Mouse (Mus musculus) heart, adult 2 months (tissue): ENCODE data around the gene Mfsd9. TPM values are rescaled to one million over a fixed set of nuclear protein-coding genes. Genes with fewer than 3 reads are reported as not detected.

ENCODE experiments used
- DNase-seq, 2 experiments: peaks; one replicate each; pipeline ENCODE4 v3.0.0; 2021
- H3K27ac ChIP-seq: fragments of 200-600 bp; 2 replicates; pipeline ENCODE4 v1.8.1; 2022
- H3K27me3 ChIP-seq: fragments of 200-500 bp; 2 replicates; pipeline ENCODE4 v1.6.1; 2012; ENCODE audit warnings: mild to moderate bottlenecking, low read length, inconsistent platforms, mixed read lengths; ENCODE audit not compliant: control insufficient read depth, insufficient read depth
- H3K36me3 ChIP-seq: fragments of 200-500 bp; 2 replicates; pipeline ENCODE4 v1.6.1; 2012; ENCODE audit warnings: low read length, inconsistent platforms; ENCODE audit not compliant: control insufficient read depth, insufficient read depth
- H3K4me1 ChIP-seq: fragments of 200-500 bp; 2 replicates; pipeline ENCODE4 v1.6.1; 2011; ENCODE audit warnings: low read length; ENCODE audit not compliant: control insufficient read depth, insufficient read depth
- H3K4me3 ChIP-seq: fragments of 200-600 bp; 2 replicates; pipeline ENCODE4 v1.8.1; 2022
- H3K79me2 ChIP-seq: fragments of 200-500 bp; replicated peaks from 2 replicates; pipeline ENCODE4 v1.6.1; 2012; ENCODE audit warnings: mild to moderate bottlenecking, inconsistent platforms, low read length, moderate library complexity, mixed read lengths; ENCODE audit not compliant: control insufficient read depth, insufficient read depth
- H3K9ac ChIP-seq: fragments of 200-500 bp; 2 replicates; pipeline ENCODE4 v1.6.1; 2012; ENCODE audit warnings: low read depth, mild to moderate bottlenecking, control low read depth, inconsistent platforms, low read length, mixed read lengths
- CTCF ChIP-seq: fragments of 200-600 bp; IDR thresholded peaks from 2 replicates; pipeline ENCODE4 v1.8.1; 2022; ENCODE audit warnings: antibody characterized with exemption, mild to moderate bottlenecking, moderate library complexity
- EP300 ChIP-seq: fragments of 200-500 bp; IDR thresholded peaks from 2 replicates; pipeline ENCODE4 v1.6.1; 2011; ENCODE audit warnings: low read depth, low read length, control low read depth; ENCODE audit not compliant: insufficient read depth
- POLR2A ChIP-seq: fragments of 200-500 bp; IDR thresholded peaks from 2 replicates; pipeline ENCODE4 v1.6.1; 2011; ENCODE audit warnings: mild to moderate bottlenecking, low read depth, low read length, control low read depth; ENCODE audit not compliant: insufficient read depth
- WGBS: fragments of 180-500 bp; shearing (Covaris S2); methylation state at CpG from one replicate; pipeline ENCODE4 v1.1.7; 2018; 5-methylcytosine and 5-hydroxymethylcytosine counted together
- intact Hi-C: fragments of 180-260 bp; cut with DNase I; formaldehyde crosslinking; loops from one replicate; pipeline ENCODE4 v1.15.1; 2025
- polyA plus RNA-seq: library from polyadenylated mRNA; depleted of rRNA; stranded (reverse); fragments of >200 nt; gene quantifications from 2 replicates; pipeline ENCODE4 v1.2.3, GENCODE M21; 2012
- total RNA-seq, 2 experiments: library from RNA; stranded (reverse); gene quantifications; 2 replicates each; pipeline ENCODE4 v1.2.3; 2021

Gene Mfsd9
- total and polyA plus RNA-seq, 3 experiments = 0.52 to 0.72 (median 0.57) TPM

DNA sequence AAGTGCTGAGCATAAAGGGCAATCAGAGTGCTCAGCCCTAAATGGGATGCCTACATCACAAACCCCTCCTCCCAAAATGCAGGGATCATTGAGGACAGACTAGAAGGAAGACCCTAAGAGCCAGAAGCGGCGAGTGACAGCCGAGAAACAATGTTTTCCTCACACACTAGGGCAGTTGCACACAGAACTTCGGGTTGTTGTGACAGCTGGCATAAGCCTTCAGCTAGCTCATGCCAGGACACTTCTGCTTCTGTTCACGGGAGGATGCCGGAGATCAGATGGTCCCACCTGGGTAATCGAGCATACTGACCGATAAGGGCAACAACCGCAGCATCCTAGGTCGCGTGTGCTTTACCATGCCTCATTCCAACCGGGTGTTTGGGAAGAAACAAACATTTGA lies 13.6 kb upstream of the Mfsd9 start:
- 74% methylated on average over 12 of the region's 12 CpGs for WGBS
- Histone ChIP-seq H3K36me3 (peaks cover 3% of the 10 kb centered on the region), H3K27me3 (no peaks in the 10 kb centered on the region), H3K4me3 (no peak overlapping the region), H3K27ac (no peak overlapping the region; the same call in 1 of the 2 replicates), H3K9ac (no peak overlapping the region), H3K79me2 (no peaks in the 10 kb centered on the region), H3K4me1 (peaks cover 1% of the 10 kb centered on the region; the same call in 1 of the 2 replicates)
- no peak for DNase-seq
- TF ChIP-seq EP300 (no peak), POLR2A (no peak), CTCF (no peak)
- intact Hi-C loops = no loop called here

DNA sequence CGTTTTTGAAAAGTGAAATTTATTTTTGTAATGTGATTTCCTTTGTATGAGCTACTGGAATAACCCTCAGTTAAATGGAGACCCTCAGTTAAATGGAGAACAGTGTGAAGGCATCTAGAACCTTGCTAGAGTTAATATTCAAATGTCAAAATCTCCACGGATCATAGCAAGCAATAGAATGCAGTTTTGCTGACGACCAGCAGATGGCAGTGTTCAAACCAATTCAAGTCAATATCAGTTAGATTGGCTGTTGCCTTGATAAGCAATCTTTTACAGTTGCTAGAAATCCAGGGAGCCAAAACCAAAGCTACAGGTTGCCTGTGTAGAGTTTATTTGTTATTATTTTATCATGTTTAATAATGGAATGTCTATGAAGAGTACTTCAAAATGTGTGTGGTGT lies 12.3 kb upstream of the Mfsd9 start:
- Histone ChIP-seq H3K27me3 (no peaks in the 10 kb centered on the region), H3K27ac (no peak overlapping the region), H3K4me1 (no peaks in the 10 kb centered on the region; the same call in 1 of the 2 replicates), H3K9ac (no peak overlapping the region), H3K79me2 (no peaks in the 10 kb centered on the region), H3K4me3 (no peak overlapping the region), H3K36me3 (peaks cover 3% of the 10 kb centered on the region; the same call in 1 of the 2 replicates)
- peak in 1 of 2 experiments; percentile 48 for DNase-seq
- intact Hi-C loops = loop anchor here (1.0 kb wide), 1 partner anchor 42 kb away; no protein-coding TSS in a partner anchor
- 18% methylated on average over 3 of the region's 3 CpGs for whole genome bisulfite sequencing
- peak; percentile 97 for TF ChIP-seq CTCF
- TF ChIP-seq EP300 = no peak

DNA sequence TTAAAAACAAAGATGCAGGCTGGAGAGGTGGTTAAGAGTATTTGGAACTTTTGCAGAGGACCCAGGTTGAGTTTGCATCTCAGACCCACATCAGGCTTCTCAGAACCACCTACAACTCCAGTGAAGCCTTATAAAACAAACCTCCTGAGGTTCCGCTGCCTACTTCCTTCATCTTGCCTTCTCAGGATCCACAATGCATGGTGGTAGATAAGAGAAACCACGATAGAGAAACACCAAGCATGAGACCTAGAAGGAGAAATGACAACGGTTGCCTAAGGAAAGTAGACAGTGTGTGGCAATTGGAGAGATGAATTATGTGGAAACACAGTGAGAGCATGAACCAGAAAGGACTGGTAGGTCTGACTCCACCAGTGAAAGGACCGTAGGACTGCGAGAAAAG lies 10.4 kb upstream of the Mfsd9 start:
- H3K36me3 ChIP-seq = peaks cover 3% of the 10 kb centered on the region; the same call in 1 of the 2 replicates
- intact Hi-C loops = no loop called here
- no peaks in the 10 kb centered on the region for H3K27me3 ChIP-seq
- H3K4me3 ChIP-seq = no peak overlapping the region
- H3K27ac ChIP-seq = no peak overlapping the region
- H3K4me1 ChIP-seq = peaks cover 1% of the 10 kb centered on the region; the same call in 1 of the 2 replicates
- TF ChIP-seq CTCF (no peak), EP300 (no peak), POLR2A (no peak)
- WGBS = 81% methylated on average over 5 of the region's 5 CpGs
- DNase-seq = no peak
- H3K9ac ChIP-seq = no peak overlapping the region
- H3K79me2 ChIP-seq = no peaks in the 10 kb centered on the region

DNA sequence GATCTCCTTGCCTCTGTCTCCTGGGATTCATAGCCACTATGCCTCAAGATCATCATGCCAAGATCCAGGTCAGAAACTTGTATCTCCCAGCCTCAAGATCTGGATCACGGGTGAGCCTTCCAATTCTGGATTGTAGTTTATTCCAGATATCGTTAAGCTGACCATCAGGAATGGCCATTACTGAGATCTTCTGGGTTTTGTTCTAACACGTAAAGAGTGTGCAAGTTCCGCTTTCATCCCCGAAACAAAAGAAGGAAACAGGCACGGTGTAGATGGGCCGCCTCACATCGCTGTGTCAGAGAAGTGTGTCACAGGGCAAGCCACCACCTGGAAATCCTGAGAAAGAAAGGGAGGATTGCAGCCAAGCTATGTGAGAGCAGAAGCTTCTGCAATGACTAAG lies 8.6 kb upstream of the Mfsd9 start:
- no peak for TF ChIP-seq CTCF
- Histone ChIP-seq H3K36me3 (no peaks in the 10 kb centered on the region), H3K4me3 (no peak overlapping the region), H3K27me3 (no peaks in the 10 kb centered on the region), H3K27ac (no peak overlapping the region; the same call in 1 of the 2 replicates), H3K79me2 (no peaks in the 10 kb centered on the region), H3K4me1 (0 out of 2 replicates have a peak, but pooled peaks cover 1% of the 10 kb centered on the region), H3K9ac (no peak overlapping the region)
- WGBS = 58% methylated on average over 8 of the region's 8 CpGs
- intact Hi-C loops = no loop called here
- peak; percentile 18 to 24 for DNase-seq

DNA sequence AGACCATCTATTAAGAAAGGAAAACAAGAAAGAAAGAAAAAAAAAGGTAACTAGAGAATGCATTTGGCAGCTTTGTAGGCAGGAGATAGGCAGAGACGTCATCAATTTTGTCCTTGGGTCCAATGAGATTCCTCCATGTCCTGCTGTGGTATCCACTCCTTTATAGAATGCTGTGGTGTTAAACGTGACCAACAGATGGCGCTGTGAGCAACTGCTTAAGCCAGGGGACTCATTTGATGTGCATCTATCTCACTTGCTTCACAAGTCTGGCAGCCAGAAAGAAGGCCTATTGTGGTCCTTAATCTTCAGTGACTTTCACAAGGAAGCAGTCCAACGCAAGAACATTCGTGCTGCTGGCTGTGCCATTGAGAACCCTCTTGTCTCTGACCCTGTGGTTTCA lies 6.9 kb upstream of the Mfsd9 start:
- 12% methylated on average over 5 of the region's 5 CpGs for WGBS
- Histone ChIP-seq H3K27ac (no peak overlapping the region), H3K79me2 (no peaks in the 10 kb centered on the region), H3K4me1 (0 out of 2 replicates have a peak, but pooled peaks cover 1% of the 10 kb centered on the region), H3K4me3 (no peak overlapping the region), H3K9ac (no peak overlapping the region), H3K36me3 (no peaks in the 10 kb centered on the region), H3K27me3 (no peaks in the 10 kb centered on the region)
- intact Hi-C loops = no loop called here
- TF ChIP-seq CTCF = peak; percentile 93
- no peak for TF ChIP-seq POLR2A
- 0 out of 2 replicates have a peak, but pooled peaks have one; percentile 26 for TF ChIP-seq EP300
- peak; percentile 58 to 64 for DNase-seq

DNA sequence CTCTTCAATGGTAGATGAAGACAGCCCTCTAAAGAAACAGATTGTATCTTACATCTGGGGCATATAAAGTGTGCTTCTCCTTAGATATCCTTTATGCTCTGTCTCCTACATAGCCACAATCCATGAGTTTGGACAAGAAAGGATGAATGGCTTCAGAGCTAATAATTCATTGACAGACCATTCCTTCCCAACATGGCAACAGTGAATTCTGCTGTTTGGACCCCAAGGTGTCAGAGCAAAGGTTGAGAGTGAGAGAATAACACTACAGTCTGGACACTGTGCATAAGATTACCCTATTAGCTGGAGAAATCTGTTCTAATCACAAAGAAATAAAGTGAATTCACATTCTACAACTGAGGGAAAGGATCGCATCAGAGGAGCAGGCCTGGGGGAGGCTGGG lies 5.0 kb upstream of the Mfsd9 start:
- Histone ChIP-seq H3K4me3 (no peak overlapping the region), H3K36me3 (peaks cover 3% of the 10 kb centered on the region; the same call in 1 of the 2 replicates), H3K79me2 (no peaks in the 10 kb centered on the region), H3K27me3 (no peaks in the 10 kb centered on the region), H3K4me1 (0 out of 2 replicates have a peak, but pooled peaks cover 1% of the 10 kb centered on the region), H3K9ac (no peak overlapping the region), H3K27ac (no peak overlapping the region)
- WGBS = 88% methylated on average over 1 of the region's 1 CpGs
- intact Hi-C loops = no loop called here
- DNase-seq = no peak
- no peak for TF ChIP-seq CTCF
- no peak for TF ChIP-seq EP300
- no peak for TF ChIP-seq POLR2A
